Mouse (Mus musculus): ENCODE results near the gene Fstl3.

GRCm38 (mm10) chr10:79793051-79793737 is 16.1 kb downstream of the Fstl3 start, which contains the start of gene Palm:
- no peak; the same call in 1 of the 2 replicates for TF ChIP-seq CTCF (conservative IDR thresholded peaks at IDR 0.05; ENCODE audit: low read length)
- no peak for TF ChIP-seq POU5F1 (IDR thresholded peaks at IDR 0.05; ENCODE audit: borderline replicate concordance, low read length)
- no peak for TF ChIP-seq NANOG (IDR thresholded peaks at IDR 0.05; ENCODE audit: borderline replicate concordance, low read length)
